Mouse (Mus musculus): Measurements from ENCODE around the gene Pgap3. TPM values are rescaled to one million over a fixed set of nuclear protein-coding genes. Genes with fewer than 3 reads are reported as not detected.

The Pgap3 gene
- polyA plus RNA-seq, 1 experiment from 2014 or later = 18.0 TPM

DNA sequence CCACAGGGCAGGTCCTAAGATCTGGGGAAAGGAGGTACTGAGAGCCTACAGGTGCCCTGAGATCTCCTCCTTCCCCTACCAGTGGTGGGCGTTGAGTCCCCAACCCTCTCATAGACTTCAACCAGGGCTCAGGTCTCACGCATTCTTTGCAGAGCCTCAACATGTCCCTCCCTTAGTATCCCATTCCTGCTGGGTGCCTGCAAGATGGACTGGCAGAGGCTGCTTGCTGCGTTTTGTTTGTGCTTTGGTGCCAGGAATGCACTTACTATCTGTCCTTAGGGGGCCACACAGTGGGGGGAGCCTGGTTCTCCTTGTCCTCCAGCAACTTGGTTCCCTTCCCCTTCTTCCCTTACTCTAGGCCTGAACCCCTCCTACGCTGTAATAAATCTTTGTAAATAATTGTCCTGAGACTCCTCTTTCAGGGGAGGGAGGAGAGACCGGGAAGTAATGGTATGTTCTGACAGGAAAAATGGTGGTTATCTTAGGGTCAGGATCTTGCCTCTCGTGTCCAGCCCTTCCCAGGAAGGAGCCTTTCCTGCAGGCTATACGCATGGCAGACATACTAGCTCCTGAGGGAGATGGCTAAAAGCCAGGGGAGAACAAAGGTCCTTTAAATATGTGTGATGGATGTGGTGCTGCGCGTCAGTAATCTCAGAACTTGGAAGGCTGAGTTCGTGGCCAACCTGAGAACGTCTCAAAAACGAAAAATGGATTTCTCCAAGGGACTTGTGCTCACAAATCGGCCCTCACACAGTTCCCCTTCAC lies 42.7 kb downstream of the Pgap3 start:
- H3K4me2 ChIP-seq (ENCODE audit: low read depth, low read length) = peak overlapping the region; percentile 83
- no peaks in the 10 kb centered on the region for H3K36me3 ChIP-seq (ENCODE audit: control insufficient read depth, insufficient read depth)
- H3K9ac ChIP-seq (ENCODE audit: low read length) = peak overlapping the region; percentile 77
- peaks cover 26% of the 10 kb centered on the region for H3K4me1 ChIP-seq (ENCODE audit: control insufficient read depth, insufficient read depth, low read length)
- 11% methylated on average over 13 of the region's 13 CpGs for WGBS
- peak overlapping the region; percentile 77 for H3K4me3 ChIP-seq (ENCODE audit: low read length)
- H3K9me3 ChIP-seq (replicated peaks; ENCODE audit: control insufficient read depth, low read length) = no peaks in the 10 kb centered on the region
- ATAC-seq (replicated peaks; ENCODE audit: extremely low read depth, insufficient read depth, low FRiP score) = no peak
- H3K27me3 ChIP-seq (ENCODE audit: control insufficient read depth, insufficient read depth, low read length) = peaks cover 11% of the 10 kb centered on the region
- peak overlapping the region; percentile 91 for H3K27ac ChIP-seq (ENCODE audit: low read length)

DNA sequence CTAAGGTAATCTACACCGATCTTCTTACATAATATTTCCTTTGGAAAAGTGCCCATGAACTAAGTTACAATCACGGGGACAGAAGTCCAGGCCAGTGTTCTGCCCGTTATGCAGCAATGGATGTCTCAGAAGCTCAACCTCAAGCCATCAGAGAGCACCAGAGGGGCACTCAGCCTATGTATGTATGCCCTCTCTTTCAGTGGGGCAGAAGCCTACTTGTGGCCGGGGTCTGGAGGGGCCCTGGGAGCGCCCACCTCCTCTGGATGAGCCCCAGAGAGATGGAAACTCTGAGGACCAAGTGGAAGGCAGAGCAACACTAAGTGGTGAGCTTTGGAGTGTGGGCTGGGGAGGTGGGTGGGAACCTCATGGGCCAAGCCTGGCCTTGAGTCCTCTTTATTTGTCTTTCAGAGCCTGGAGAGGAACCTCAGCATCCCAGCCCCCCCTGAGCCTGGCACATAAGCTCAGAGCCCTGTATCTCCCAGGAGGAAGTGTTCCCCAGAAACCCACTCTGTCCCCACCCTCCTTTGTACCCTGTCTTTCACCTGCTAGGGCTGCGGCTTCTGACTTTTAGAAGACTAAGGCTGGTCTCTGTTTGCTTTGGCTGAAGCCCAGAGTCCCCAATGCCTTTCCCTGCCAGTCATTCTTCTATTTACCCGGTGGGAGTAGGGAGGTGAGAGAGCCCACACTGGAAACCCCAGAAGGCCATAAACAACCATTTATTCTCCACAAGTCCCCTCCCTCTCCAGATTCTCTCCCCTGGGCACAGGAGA lies 43.5 kb downstream of the Pgap3 start:
- WGBS = 71% methylated on average over 7 of the region's 7 CpGs
- Histone ChIP-seq H3K36me3 (ENCODE audit: control insufficient read depth, insufficient read depth) (no peaks in the 10 kb centered on the region), H3K4me3 (ENCODE audit: low read length) (no peak overlapping the region), H3K9ac (ENCODE audit: low read length) (no peak overlapping the region; the same call in 1 of the 2 replicates), H3K4me2 (ENCODE audit: low read depth, low read length) (peak overlapping the region; percentile 83; the same call in 1 of the 2 replicates), H3K9me3 (replicated peaks; ENCODE audit: control insufficient read depth, low read length) (no peaks in the 10 kb centered on the region), H3K4me1 (ENCODE audit: control insufficient read depth, insufficient read depth, low read length) (peaks cover 26% of the 10 kb centered on the region), H3K27ac (ENCODE audit: low read length) (peak overlapping the region; percentile 91), H3K27me3 (ENCODE audit: control insufficient read depth, insufficient read depth, low read length) (peaks cover 15% of the 10 kb centered on the region)
- no peak for ATAC-seq (replicated peaks; ENCODE audit: extremely low read depth, insufficient read depth, low FRiP score)

DNA sequence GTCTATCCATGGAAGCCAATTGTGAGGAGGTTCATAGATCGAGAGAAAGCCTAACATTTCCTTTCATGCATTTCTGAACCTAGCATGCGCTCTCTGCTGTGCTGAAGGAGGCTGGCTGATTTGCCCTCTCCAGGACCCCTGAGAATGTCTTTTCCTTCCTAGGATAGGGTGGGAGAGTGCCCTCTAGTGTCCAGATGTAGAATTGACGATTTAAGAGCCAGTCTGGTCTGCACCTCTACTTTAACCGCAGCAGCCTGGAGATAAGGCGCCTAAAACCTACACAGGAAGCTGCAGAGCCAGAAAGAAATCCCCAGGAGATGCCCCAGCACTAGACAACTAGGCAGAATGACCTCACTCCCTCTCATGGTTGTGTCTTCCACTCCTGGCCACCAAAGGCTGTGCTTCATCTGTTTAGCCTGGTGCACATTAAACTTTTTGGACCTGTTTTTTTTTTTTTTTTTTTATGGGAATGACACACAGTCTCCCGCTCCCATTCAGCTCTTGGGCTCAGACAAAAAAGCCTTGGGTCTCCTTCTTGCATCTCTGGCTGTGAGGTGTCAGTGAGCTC lies 44.5 kb downstream of the Pgap3 start:
- no peak overlapping the region for H3K4me3 ChIP-seq (ENCODE audit: low read length)
- H3K27ac ChIP-seq (ENCODE audit: low read length) = no peak overlapping the region
- H3K27me3 ChIP-seq (ENCODE audit: control insufficient read depth, insufficient read depth, low read length) = peaks cover 22% of the 10 kb centered on the region
- H3K36me3 ChIP-seq (ENCODE audit: control insufficient read depth, insufficient read depth) = no peaks in the 10 kb centered on the region
- peaks cover 26% of the 10 kb centered on the region for H3K4me1 ChIP-seq (ENCODE audit: control insufficient read depth, insufficient read depth, low read length)
- no peaks in the 10 kb centered on the region for H3K9me3 ChIP-seq (replicated peaks; ENCODE audit: control insufficient read depth, low read length)
- H3K4me2 ChIP-seq (ENCODE audit: low read depth, low read length) = no peak overlapping the region
- H3K9ac ChIP-seq (ENCODE audit: low read length) = no peak overlapping the region
- 7% methylated on average over 6 of the region's 6 CpGs for WGBS
- no peak for ATAC-seq (replicated peaks; ENCODE audit: extremely low read depth, insufficient read depth, low FRiP score)

DNA sequence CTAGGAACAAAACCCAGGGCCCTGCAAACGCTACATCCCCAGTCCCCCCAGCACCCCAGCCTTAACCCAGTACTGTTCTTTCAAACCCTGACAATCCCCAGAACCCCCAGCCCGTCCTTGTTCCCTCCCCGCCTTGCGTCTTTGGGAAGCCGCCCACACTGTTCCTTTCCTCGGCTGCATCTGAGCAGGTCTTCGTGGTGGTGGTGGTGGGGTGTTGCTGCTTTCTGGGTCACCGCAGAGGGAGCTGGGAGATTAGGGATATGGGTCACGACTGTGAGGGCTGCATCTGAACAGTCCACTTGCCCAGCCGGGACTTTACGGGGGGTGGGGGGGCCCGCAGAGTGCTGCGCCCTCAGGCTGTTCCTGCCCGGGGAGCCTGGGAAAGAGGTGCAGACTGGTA lies 45.8 kb downstream of the Pgap3 start:
- Histone ChIP-seq H3K9me3 (replicated peaks; ENCODE audit: control insufficient read depth, low read length) (no peaks in the 10 kb centered on the region), H3K27ac (ENCODE audit: low read length) (no peak overlapping the region), H3K27me3 (ENCODE audit: control insufficient read depth, insufficient read depth, low read length) (peaks cover 36% of the 10 kb centered on the region), H3K4me1 (ENCODE audit: control insufficient read depth, insufficient read depth, low read length) (peaks cover 31% of the 10 kb centered on the region), H3K9ac (ENCODE audit: low read length) (no peak overlapping the region), H3K4me2 (ENCODE audit: low read depth, low read length) (no peak overlapping the region), H3K36me3 (ENCODE audit: control insufficient read depth, insufficient read depth) (no peaks in the 10 kb centered on the region), H3K4me3 (ENCODE audit: low read length) (no peak overlapping the region)
- WGBS = 74% methylated on average over 14 of the region's 14 CpGs
- no peak for ATAC-seq (replicated peaks; ENCODE audit: extremely low read depth, insufficient read depth, low FRiP score)

DNA sequence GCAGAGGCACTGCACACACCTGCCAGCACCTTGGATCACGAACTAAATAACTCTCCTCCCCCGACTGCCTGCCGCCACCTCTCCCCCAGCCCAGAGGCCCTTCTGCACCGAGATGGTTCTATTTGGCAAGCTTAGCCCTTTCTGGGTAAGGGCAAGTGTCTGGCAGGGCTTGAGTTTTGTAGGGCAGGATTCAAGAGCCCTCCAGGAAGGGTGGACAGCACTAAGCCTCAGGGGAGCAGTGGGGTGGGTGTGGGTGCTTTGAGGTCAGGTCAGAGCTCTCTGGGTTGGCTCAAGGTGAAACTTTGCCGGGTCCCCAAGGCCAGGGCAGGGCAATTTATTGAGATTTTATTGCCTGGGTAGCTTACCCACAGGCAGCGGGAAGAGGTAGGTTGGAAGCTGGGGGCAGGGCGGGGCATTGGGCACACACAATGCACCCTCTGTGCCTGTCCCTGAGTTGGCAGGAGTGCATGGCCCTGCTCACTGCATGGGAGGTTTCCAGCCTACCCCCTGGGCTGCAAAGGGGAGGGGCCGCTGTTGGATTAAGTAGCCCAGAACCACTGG lies 46.6 kb downstream of the Pgap3 start:
- ATAC-seq (replicated peaks; ENCODE audit: extremely low read depth, insufficient read depth, low FRiP score) = no peak
- Histone ChIP-seq H3K27ac (ENCODE audit: low read length) (no peak overlapping the region), H3K36me3 (ENCODE audit: control insufficient read depth, insufficient read depth) (no peaks in the 10 kb centered on the region), H3K4me2 (ENCODE audit: low read depth, low read length) (no peak overlapping the region), H3K4me1 (ENCODE audit: control insufficient read depth, insufficient read depth, low read length) (peaks cover 27% of the 10 kb centered on the region), H3K9me3 (replicated peaks; ENCODE audit: control insufficient read depth, low read length) (no peaks in the 10 kb centered on the region), H3K9ac (ENCODE audit: low read length) (no peak overlapping the region), H3K4me3 (ENCODE audit: low read length) (no peak overlapping the region), H3K27me3 (ENCODE audit: control insufficient read depth, insufficient read depth, low read length) (peaks cover 41% of the 10 kb centered on the region)
- WGBS = 45% methylated on average over 8 of the region's 8 CpGs

DNA sequence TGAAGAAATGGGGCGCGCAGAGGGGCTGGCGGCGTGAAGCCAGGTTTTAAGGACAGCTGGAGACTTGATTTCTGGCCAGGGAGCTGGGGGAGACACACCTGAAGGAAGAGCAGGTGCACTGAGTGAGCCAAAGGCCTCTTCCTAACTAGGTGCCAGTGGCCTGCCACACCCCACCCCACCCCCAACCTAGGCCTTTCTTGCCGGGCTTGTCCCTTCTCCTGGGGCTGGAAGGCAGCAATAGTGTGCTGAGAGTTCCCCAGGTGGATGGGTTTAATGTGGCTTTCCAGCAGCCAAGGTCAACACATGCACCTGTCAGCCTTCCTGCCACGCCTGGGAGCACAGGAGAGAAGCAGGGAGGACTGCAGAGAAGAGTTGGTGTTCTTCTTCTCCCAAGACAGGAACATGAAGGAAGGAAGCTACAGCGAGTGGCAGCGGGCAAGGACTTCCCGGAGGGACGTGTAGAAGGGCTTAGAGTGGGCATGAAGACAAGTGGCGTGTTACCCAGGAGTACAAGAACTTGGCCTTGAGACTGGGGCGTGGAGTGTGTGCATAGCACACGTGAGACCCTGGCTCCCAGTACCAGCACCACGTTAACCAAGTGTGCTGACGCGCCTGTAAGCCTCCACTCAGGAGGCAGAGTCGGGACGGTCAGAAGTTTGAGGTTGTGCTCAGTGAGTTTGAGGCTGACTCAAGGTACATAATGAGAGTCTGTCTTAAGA lies 47.9 kb downstream of the Pgap3 start:
- 78% methylated on average over 18 of the region's 18 CpGs for WGBS
- Histone ChIP-seq H3K27me3 (ENCODE audit: control insufficient read depth, insufficient read depth, low read length) (peaks cover 43% of the 10 kb centered on the region), H3K4me1 (ENCODE audit: control insufficient read depth, insufficient read depth, low read length) (peaks cover 26% of the 10 kb centered on the region)

DNA sequence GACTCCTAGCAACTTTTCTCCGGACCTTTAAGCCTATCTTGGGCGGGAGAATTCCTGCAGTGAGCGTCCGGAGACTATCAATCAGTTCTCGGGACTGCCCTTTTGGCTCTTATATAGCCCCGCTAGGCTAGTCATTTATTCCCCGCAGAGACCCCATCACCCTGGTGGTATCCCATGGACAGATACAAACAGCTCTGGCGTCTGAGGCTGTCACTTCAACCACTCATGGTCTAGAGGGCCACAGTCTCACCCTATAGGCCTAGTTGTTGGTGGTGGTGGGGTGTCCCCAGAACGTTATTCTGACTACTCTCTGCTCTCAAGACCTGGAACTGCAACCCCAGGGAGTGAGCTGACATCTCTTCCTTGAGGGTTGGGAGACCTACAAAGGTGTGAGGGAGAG lies 51.0 kb downstream of the Pgap3 start:
- 13% methylated on average over 9 of the region's 9 CpGs for WGBS
- Histone ChIP-seq H3K9ac (ENCODE audit: low read length) (peak overlapping the region; percentile 82), H3K4me3 (ENCODE audit: low read length) (peak overlapping the region; percentile 69), H3K9me3 (replicated peaks; ENCODE audit: control insufficient read depth, low read length) (no peaks in the 10 kb centered on the region), H3K36me3 (ENCODE audit: control insufficient read depth, insufficient read depth) (no peaks in the 10 kb centered on the region), H3K27me3 (ENCODE audit: control insufficient read depth, insufficient read depth, low read length) (peaks cover 43% of the 10 kb centered on the region), H3K27ac (ENCODE audit: low read length) (no peak overlapping the region), H3K4me1 (ENCODE audit: control insufficient read depth, insufficient read depth, low read length) (peaks cover 17% of the 10 kb centered on the region), H3K4me2 (ENCODE audit: low read depth, low read length) (peak overlapping the region; percentile 94)
- ATAC-seq (replicated peaks; ENCODE audit: extremely low read depth, insufficient read depth, low FRiP score) = no peak

More for the DNA sequence above, 47.9 kb downstream of the Pgap3 start:
- no peak overlapping the region for H3K9ac ChIP-seq (ENCODE audit: low read length)
- ATAC-seq (replicated peaks; ENCODE audit: extremely low read depth, insufficient read depth, low FRiP score) = no peak
- H3K9me3 ChIP-seq (replicated peaks; ENCODE audit: control insufficient read depth, low read length) = no peaks in the 10 kb centered on the region
- H3K27ac ChIP-seq (ENCODE audit: low read length) = no peak overlapping the region
- H3K36me3 ChIP-seq (ENCODE audit: control insufficient read depth, insufficient read depth) = no peaks in the 10 kb centered on the region
- H3K4me2 ChIP-seq (ENCODE audit: low read depth, low read length) = no peak overlapping the region
- no peak overlapping the region for H3K4me3 ChIP-seq (ENCODE audit: low read length)

DNA sequence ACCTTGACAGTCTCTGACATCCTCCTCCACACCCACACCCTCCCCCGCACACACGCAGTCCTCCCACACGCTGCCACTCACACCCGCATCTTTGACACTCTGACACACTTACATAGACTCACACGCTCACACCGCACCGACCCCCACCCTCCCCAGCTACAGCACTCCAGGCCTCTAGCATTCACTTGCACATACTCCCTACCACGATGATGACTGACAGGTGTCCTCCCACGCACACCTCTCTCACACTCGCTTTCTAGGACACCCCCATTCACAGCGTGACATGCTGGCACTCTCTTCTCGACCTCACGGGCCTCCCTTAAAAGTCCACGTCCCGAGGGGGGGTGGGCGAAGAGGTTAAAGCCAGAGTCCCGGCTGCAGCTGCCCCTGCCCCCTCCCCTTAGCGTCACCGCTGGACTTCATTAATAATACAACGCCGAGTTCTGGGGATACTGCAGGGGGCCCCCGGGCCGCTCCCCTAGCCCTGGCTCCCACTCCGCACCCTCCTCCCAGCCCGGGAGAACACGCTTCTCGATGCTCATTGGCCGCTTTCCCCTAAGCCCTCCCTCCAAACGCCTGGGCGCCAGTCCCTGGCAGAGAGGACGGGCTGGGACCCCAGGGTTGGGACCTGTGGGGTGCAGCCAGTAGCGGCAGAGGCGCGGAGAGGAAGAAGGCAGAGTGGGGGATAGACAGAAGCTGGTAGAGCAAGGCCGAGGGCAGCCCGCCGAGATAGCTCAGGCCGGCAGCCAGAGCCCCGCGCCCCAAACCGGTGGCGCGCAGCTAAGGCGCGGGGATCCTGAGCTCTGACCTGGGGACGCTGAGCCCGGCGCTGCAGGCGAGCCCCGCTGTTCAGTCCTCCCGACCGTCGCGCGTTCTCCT lies 52.0 kb downstream of the Pgap3 start, which contains the start of gene Ppp1r1b:
Ppp1r1b (plus strand) TSS at position 322 of the 879 bp plus-strand sequence.
- WGBS = 1% methylated on average over 55 of the region's 55 CpGs
- Histone ChIP-seq H3K4me2 (ENCODE audit: low read depth, low read length) (peak within 1 kb of the TSS; percentile 94), H3K27ac (ENCODE audit: low read length) (no peak within 1 kb of the TSS), H3K27me3 (ENCODE audit: control insufficient read depth, insufficient read depth, low read length) (peaks cover 39% of the 10 kb centered on the region), H3K36me3 (ENCODE audit: control insufficient read depth, insufficient read depth) (no peaks in the 10 kb centered on the region), H3K4me1 (ENCODE audit: control insufficient read depth, insufficient read depth, low read length) (peaks cover 17% of the 10 kb centered on the region), H3K9ac (ENCODE audit: low read length) (peak within 1 kb of the TSS; percentile 82), H3K9me3 (replicated peaks; ENCODE audit: control insufficient read depth, low read length) (no peaks in the 10 kb centered on the region), H3K4me3 (ENCODE audit: low read length) (peak within 1 kb of the TSS; percentile 69)
- ATAC-seq (replicated peaks; ENCODE audit: extremely low read depth, insufficient read depth, low FRiP score) = peak; percentile 81
